Mouse (Mus musculus) heart, embryonic 14.5 days (tissue): ENCODE measurements around the gene Lysmd1. TPM values are rescaled to one million over a fixed set of nuclear protein-coding genes. Genes with fewer than 3 reads are reported as not detected.

Experiments used
- ATAC-seq: fragments of 200-750 bp; cut with Nextera tagmentation; 2 replicates; pipeline ENCODE4 v1.8.0; 2017; ENCODE audit warnings: low read depth, moderate TSS enrichment; ENCODE audit not compliant: insufficient number of reproducible peaks, insufficient read depth, low FRiP score
- H3K27ac ChIP-seq, 2 experiments: fragments of 200-500 bp in 1 of 2; fragments of 300-500 bp in 1 of 2; sonication (generic) in 1 of 2; replicated peaks in 1 of 2; 2 replicates each; pipeline ENCODE4 v1.5.1; 2012 to 2014; ENCODE audit warnings: low read depth in 2 of 2, low read length in 2 of 2, control low read depth in 1 of 2, mild to moderate bottlenecking in 1 of 2, mixed read lengths in 1 of 2; ENCODE audit not compliant: control insufficient read depth in 1 of 2, insufficient read depth in 1 of 2
- H3K27me3 ChIP-seq: fragments of 300-500 bp; sonication (generic); 2 replicates; pipeline ENCODE4 v1.6.1; 2014; ENCODE audit warnings: mild to moderate bottlenecking, low read length, control low read depth; ENCODE audit not compliant: control insufficient read depth, insufficient read depth
- H3K36me3 ChIP-seq: fragments of 300-500 bp; sonication (generic); 2 replicates; pipeline ENCODE4 v1.6.1; 2014; ENCODE audit warnings: mild to moderate bottlenecking, control low read depth, low read length, mixed read lengths; ENCODE audit not compliant: control insufficient read depth, insufficient read depth
- H3K4me1 ChIP-seq, 2 experiments: fragments of 200-500 bp in 1 of 2; fragments of 300-500 bp in 1 of 2; sonication (generic) in 1 of 2; 2 replicates each; pipeline ENCODE4 v1.6.1; 2012 to 2014; ENCODE audit warnings: low read length in 2 of 2, control low read depth in 1 of 2, mixed read lengths in 1 of 2; ENCODE audit not compliant: control insufficient read depth in 2 of 2, insufficient read depth in 2 of 2
- H3K4me2 ChIP-seq: fragments of 300-500 bp; sonication (generic); 2 replicates; pipeline ENCODE4 v1.6.1; 2014; ENCODE audit warnings: mild to moderate bottlenecking, low read length
- H3K4me3 ChIP-seq, 2 experiments: fragments of 200-500 bp in 1 of 2; fragments of 300-500 bp in 1 of 2; sonication (generic) in 1 of 2; 2 replicates each; pipeline ENCODE4 v1.5.1; 2012 to 2014; ENCODE audit warnings: low read length in 2 of 2, mild to moderate bottlenecking in 2 of 2, control low read depth in 1 of 2, low read depth in 1 of 2, moderate library complexity in 1 of 2; ENCODE audit not compliant: control insufficient read depth in 1 of 2, insufficient read depth in 1 of 2
- H3K9ac ChIP-seq: fragments of 300-500 bp; sonication (generic); 2 replicates; pipeline ENCODE4 v1.6.1; 2014; ENCODE audit warnings: mild to moderate bottlenecking, low read length
- H3K9me3 ChIP-seq: fragments of 300-500 bp; sonication (generic); 2 replicates; pipeline ENCODE4 v1.6.1; 2016; ENCODE audit warnings: low read length, control low read depth; ENCODE audit not compliant: control insufficient read depth
- WGBS: fragments of 180-500 bp; shearing (Covaris S2); extraction: QIAGEN DNeasy Blood & Tissue Kit; methylation state at CpG from one replicate; pipeline ENCODE4 v1.1.7; 2014; 5-methylcytosine and 5-hydroxymethylcytosine counted together
- polyA plus RNA-seq: library from polyadenylated mRNA; unstranded; fragments of >200 nt; fragmentation: Nextera tagmentation; extraction: Ambion mirVana; gene quantifications from 2 replicates; pipeline ENCODE4 v1.2.1, GENCODE M21; 2014

Gene Lysmd1
- polyA plus RNA-seq, 1 experiment from 2014 or later, result 8.1 TPM

GRCm38 (mm10) chr3:95136336-95136735, 2.4 kb downstream of the Lysmd1 start:
- 91% methylated on average over 3 of the region's 3 CpGs for WGBS
- ATAC-seq, result no peak

DNA sequence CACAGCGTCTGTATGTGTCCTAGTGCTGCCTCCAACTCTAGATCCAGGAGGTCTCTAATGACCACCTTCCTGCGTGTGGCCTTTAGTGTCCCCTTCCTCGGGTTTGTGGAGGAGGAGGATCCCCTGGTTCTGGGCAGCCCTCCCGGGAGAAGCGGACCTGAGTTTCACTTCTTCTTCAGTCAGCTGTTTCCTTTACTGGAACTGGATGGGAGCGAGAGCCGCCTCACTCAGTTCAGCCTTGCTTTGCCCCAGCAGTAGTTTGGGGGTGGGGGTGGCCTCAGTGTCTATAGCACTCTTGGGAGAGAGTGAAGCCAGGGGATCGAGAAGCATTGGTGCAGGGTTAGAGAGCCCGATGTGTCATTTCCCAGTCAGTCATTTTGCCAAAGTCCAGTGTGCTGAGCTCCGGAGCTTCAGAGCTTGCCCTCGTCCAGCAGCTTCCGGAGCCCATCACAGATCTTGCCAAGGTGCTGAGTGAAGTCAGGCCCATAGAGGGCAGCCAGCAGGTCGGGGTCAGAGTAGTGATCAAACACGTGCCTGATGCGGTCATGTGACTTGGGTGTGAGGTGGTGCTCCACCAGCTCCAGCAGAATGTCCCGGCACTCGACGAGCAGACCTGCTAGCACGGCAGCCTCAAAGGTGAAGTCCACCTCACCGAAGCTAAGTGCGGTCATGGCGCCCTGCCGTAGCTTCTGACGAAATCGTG, 5.8 kb downstream of the Lysmd1 start:
- H3K27ac ChIP-seq, result no peak overlapping the region
- peak overlapping the region in 1 of 2 experiments; percentile 13; a peak in 1 of 4 replicates for H3K4me3 ChIP-seq
- H3K4me2 ChIP-seq, result peak overlapping the region; percentile 52
- no peaks in the 10 kb centered on the region for H3K9me3 ChIP-seq
- H3K9ac ChIP-seq, result 0 out of 2 replicates have a peak overlapping the region, but pooled peaks have one; percentile 30
- peaks cover 0 to 12% of the 10 kb centered on the region in 2 experiments; a peak in 2 of 4 replicates for H3K4me1 ChIP-seq
- ATAC-seq, result no peak
- 58% methylated on average over 25 of the region's 25 CpGs for WGBS
- H3K27me3 ChIP-seq, result no peaks in the 10 kb centered on the region
- peaks cover 9% of the 10 kb centered on the region; the same call in 1 of the 2 replicates for H3K36me3 ChIP-seq

More at GRCm38 (mm10) chr3:95136336-95136735, 2.4 kb downstream of the Lysmd1 start:
- no peak overlapping the region for H3K4me2 ChIP-seq
- no peak overlapping the region for H3K4me3 ChIP-seq
- peaks cover 5 to 17% of the 10 kb centered on the region in 2 experiments for H3K4me1 ChIP-seq
- peaks cover 17% of the 10 kb centered on the region; the same call in 1 of the 2 replicates for H3K36me3 ChIP-seq
- no peaks in the 10 kb centered on the region for H3K27me3 ChIP-seq
- no peaks in the 10 kb centered on the region for H3K9me3 ChIP-seq
- no peak overlapping the region for H3K9ac ChIP-seq
- no peak overlapping the region for H3K27ac ChIP-seq

DNA sequence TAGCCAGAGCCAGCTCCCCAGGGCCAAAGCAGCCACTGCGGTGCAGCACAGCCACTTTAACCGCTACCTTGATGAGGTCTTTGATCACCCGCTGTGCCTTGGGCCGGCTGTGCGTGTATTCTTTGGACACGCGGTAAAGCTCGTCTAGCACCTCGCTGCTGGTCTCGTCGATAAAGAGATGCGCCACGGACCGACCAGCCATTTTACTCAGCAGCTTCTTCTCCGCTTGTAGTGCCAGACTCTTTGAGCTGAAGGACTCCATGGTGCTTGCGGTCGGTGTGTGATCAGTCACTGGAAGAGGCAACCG, 6.4 kb downstream of the Lysmd1 start:
- Histone ChIP-seq H3K9me3 (no peaks in the 10 kb centered on the region), H3K9ac (0 out of 2 replicates have a peak overlapping the region, but pooled peaks have one; percentile 30), H3K4me3 (peak overlapping the region in 1 of 2 experiments; percentile 13; a peak in 1 of 4 replicates), H3K27ac (no peak overlapping the region), H3K4me2 (peak overlapping the region; percentile 52), H3K36me3 (peaks cover 9% of the 10 kb centered on the region; the same call in 1 of the 2 replicates), H3K4me1 (peaks cover 0 to 7% of the 10 kb centered on the region in 2 experiments; a peak in 2 of 4 replicates), H3K27me3 (no peaks in the 10 kb centered on the region)
- 44% methylated on average over 18 of the region's 18 CpGs for WGBS
- no peak for ATAC-seq

GRCm38 (mm10) chr3:95140795-95141194, 6.9 kb downstream of the Lysmd1 start:
- Histone ChIP-seq H3K4me2 (no peak overlapping the region; the same call in 1 of the 2 replicates), H3K4me1 (peaks cover 0 to 2% of the 10 kb centered on the region in 2 experiments; a peak in 1 of 4 replicates), H3K9me3 (no peaks in the 10 kb centered on the region), H3K27me3 (no peaks in the 10 kb centered on the region), H3K27ac (no peak overlapping the region), H3K9ac (no peak overlapping the region), H3K4me3 (no peak overlapping the region), H3K36me3 (peaks cover 9% of the 10 kb centered on the region; the same call in 1 of the 2 replicates)
- no peak for ATAC-seq
- whole genome bisulfite sequencing, result 91% methylated on average over 6 of the region's 6 CpGs

DNA sequence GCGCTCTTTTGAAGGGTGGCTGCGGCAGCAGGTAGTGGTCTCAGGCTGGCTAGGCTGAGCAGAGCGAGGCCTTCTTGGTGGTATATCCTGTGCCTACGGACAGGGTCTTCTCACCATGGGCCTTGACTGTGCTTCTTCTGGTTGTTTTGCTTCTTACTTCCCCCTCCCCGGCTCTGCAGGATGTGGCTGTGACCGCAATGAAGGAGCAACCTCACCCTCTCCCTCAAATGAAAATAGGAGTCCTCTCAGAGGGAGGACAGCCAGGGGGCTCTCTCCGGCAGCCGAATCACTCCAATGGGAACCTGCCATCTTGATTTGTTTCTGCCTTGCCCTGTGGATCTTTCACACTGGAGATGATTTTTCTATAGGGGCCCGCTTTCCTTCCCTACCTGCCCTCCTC, 7.6 kb downstream of the Lysmd1 start:
- H3K4me3 ChIP-seq, result no peak overlapping the region
- H3K9ac ChIP-seq, result no peak overlapping the region
- 92% methylated on average over 9 of the region's 9 CpGs for WGBS
- H3K36me3 ChIP-seq, result peaks cover 9% of the 10 kb centered on the region; the same call in 1 of the 2 replicates
- H3K4me1 ChIP-seq, result no peaks in the 10 kb centered on the region
- no peaks in the 10 kb centered on the region for H3K27me3 ChIP-seq
- no peaks in the 10 kb centered on the region for H3K9me3 ChIP-seq
- ATAC-seq, result no peak
- no peak overlapping the region for H3K27ac ChIP-seq
- H3K4me2 ChIP-seq, result no peak overlapping the region

- no peak for ATAC-seq
- H3K9me3 ChIP-seq, result no peaks in the 10 kb centered on the region
- H3K9ac ChIP-seq, result no peak within 1 kb of the TSS
- no peaks in the 10 kb centered on the region for H3K27me3 ChIP-seq
- H3K36me3 ChIP-seq, result peaks cover 9% of the 10 kb centered on the region; the same call in 1 of the 2 replicates
- 77% methylated on average over 10 of the region's 10 CpGs for WGBS
- no peaks in the 10 kb centered on the region for H3K4me1 ChIP-seq
- no peak within 1 kb of the TSS for H3K4me2 ChIP-seq
- H3K4me3 ChIP-seq, result no peak within 1 kb of the TSS
- H3K27ac ChIP-seq, result no peak within 1 kb of the TSS
These were observed 8.2 kb downstream of the Lysmd1 start, which contains the start of gene Tnfaip8l2 for GRCm38 (mm10) chr3:95141952-95142616. Gene Tnfaip8l2 (minus strand): TSS chr3:95142360.

- Histone ChIP-seq H3K9ac (no peak overlapping the region), H3K4me1 (no peaks in the 10 kb centered on the region), H3K9me3 (no peaks in the 10 kb centered on the region), H3K36me3 (peaks cover 9% of the 10 kb centered on the region; the same call in 1 of the 2 replicates), H3K4me2 (no peak overlapping the region), H3K27ac (no peak overlapping the region), H3K4me3 (no peak overlapping the region), H3K27me3 (no peaks in the 10 kb centered on the region)
- ATAC-seq, result 0 out of 2 replicates have a peak, but pooled peaks have one; percentile 49
- 6% methylated on average over 5 of the region's 5 CpGs for WGBS
These were observed 8.7 kb downstream of the Lysmd1 start for GRCm38 (mm10) chr3:95142617-95143011.
